Mouse (Mus musculus): ENCODE measurements around the gene Tmtc2. TPM values are rescaled to one million over a fixed set of nuclear protein-coding genes. Genes with fewer than 3 reads are reported as not detected.

Gene Tmtc2
- total and polyA plus RNA-seq, 3 experiments, result not detected

DNA sequence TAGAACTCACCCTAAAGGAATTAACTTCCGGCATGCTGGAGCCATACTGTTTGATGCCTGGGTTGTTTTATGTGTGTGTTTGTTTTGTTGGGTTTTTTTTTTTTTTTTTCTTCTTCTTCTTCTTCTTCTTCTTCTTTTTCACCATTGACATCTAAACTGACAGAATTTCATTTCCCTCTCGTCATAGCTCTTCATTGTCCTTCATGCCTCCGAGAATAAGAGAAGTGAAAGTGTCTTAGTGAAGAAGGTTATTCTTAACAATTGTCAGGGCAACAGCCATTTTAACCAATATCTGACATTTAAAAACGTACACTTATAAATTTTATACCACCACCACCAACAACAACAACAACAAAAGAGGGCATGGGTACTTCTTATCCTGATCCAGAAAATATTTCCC is 83.5 kb downstream of the Tmtc2 start:
- in situ Hi-C loops (cut with MboI; ENCODE audit: low pct_ligation_motif_present, low pct_unique_long_range_greater_than_20kb, low sequenced_read_pairs), result no loop called here
- Histone ChIP-seq H3K36me3 (replicated peaks in 1 of 2; ENCODE audit: control insufficient read depth in 1 of 2, insufficient read depth in 1 of 2, low read length in 1 of 2) (no peaks in the 10 kb centered on the region), H3K4me2 (ENCODE audit: insufficient read depth, low read depth, poor library complexity, severe bottlenecking) (no peak overlapping the region), H3K27ac (ENCODE audit: insufficient read depth, low read depth) (no peak overlapping the region), H3K4me3 (replicated peaks in 1 of 3; ENCODE audit: low read depth in 2 of 3, low read length in 2 of 3, poor library complexity in 1 of 3) (no peak overlapping the region), H3K9me3 (replicated peaks; ENCODE audit: low read length) (peaks cover 49% of the 10 kb centered on the region), H3K79me2 (replicated peaks; ENCODE audit: control insufficient read depth, extremely low read depth, insufficient read depth, poor library complexity, severe bottlenecking) (no peaks in the 10 kb centered on the region), H3K4me1 (ENCODE audit: control insufficient read depth in 1 of 2, insufficient read depth in 2 of 2) (no peaks in the 10 kb centered on the region), H3K27me3 (replicated peaks) (no peaks in the 10 kb centered on the region), H3K9ac (ENCODE audit: insufficient read depth, low read depth) (no peak overlapping the region)
- no peak for TF ChIP-seq MYC (IDR thresholded peaks at IDR 0.05; ENCODE audit: low read depth, low read length)
- no peak for TF ChIP-seq USF1 (IDR thresholded peaks at IDR 0.05; ENCODE audit: low read depth, low read length)
- no peak for TF ChIP-seq ZC3H11A (IDR thresholded peaks at IDR 0.05; ENCODE audit: low read depth, low read length)
- no peak for TF ChIP-seq ZNF384 (IDR thresholded peaks at IDR 0.05; ENCODE audit: low read depth, low read length)
- no peak for TF ChIP-seq CHD1 (IDR thresholded peaks at IDR 0.05; ENCODE audit: low read depth, low read length)
- TF ChIP-seq MAFK (IDR thresholded peaks at IDR 0.05; ENCODE audit: insufficient replicate concordance, low read length), result no peak
- no peak for TF ChIP-seq BHLHE40 (IDR thresholded peaks at IDR 0.05; ENCODE audit: low read depth, low read length)
- no peak for TF ChIP-seq USF2 (conservative IDR thresholded peaks at IDR 0.05; ENCODE audit: low read depth, low read length)
- TF ChIP-seq MAX (IDR thresholded peaks at IDR 0.05; ENCODE audit: low read length), result no peak
- TF ChIP-seq MAZ (IDR thresholded peaks at IDR 0.05; ENCODE audit: low read depth, low read length), result no peak
- no peak for TF ChIP-seq IRF4 (IDR thresholded peaks at IDR 0.05; ENCODE audit: low read depth, low read length)
- no peak for TF ChIP-seq CHD2 (IDR thresholded peaks at IDR 0.05; ENCODE audit: low read length)
- TF ChIP-seq ELF1 (IDR thresholded peaks at IDR 0.05; ENCODE audit: low read depth, low read length), result no peak
- dilution Hi-C loops (cut with MboI; ENCODE audit: extremely low pct_ligation_motif_present, extremely low pct_unique_long_range_greater_than_20kb, low sequenced_read_pairs), result no loop called here
- no peak for DNase-seq (ENCODE audit: extremely low read depth)

DNA sequence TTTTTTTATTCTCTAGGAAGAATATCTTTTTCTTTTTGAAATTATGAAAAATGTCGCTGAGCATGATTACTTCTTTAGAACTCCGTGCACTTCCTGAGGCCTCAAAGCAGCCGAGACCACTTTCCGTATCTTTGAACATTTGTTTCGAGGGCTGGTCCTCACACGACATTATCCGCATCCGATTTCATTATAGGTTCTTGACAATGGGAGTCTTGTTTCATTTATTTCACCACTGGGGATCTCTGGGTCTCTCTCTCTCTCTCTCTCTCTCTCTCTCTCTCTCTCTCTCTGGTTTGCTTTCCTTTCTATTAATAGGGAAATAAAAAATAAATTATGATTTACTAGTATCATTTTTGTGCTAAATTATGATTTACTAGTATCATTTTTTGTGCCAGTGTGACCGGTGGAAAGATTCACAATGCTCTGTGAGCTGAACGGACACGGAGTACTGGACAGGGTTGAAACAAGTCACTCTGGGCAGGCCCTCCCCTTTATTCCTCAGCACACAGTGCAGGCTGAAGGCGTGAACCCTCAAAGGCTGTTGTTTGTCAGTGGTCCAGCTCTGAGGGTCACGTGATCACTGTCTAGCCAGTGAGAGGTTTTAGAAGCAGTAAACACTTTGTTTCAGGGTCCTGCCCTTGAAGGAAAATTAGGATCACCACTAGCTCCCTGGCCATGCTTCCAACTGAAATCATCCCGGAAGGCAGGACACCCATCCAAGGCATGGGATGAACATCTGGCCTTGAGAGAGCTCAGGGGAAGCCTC is 84.1 kb downstream of the Tmtc2 start:
- Histone ChIP-seq H3K27ac (ENCODE audit: insufficient read depth, low read depth) (no peak overlapping the region), H3K4me2 (ENCODE audit: insufficient read depth, low read depth, poor library complexity, severe bottlenecking) (no peak overlapping the region)
- in situ Hi-C loops (cut with MboI; ENCODE audit: low pct_ligation_motif_present, low pct_unique_long_range_greater_than_20kb, low sequenced_read_pairs), result no loop called here

More for the DNA sequence above, 84.1 kb downstream of the Tmtc2 start:
- no peak for TF ChIP-seq GABPA (IDR thresholded peaks at IDR 0.05; ENCODE audit: insufficient replicate concordance, low read depth, low read length)
- TF ChIP-seq MAZ (IDR thresholded peaks at IDR 0.05; ENCODE audit: low read depth, low read length), result no peak
- TF ChIP-seq SIN3A (IDR thresholded peaks at IDR 0.05; ENCODE audit: low read length), result no peak
- no peak for TF ChIP-seq ZKSCAN1 (IDR thresholded peaks at IDR 0.05; ENCODE audit: borderline replicate concordance, low read depth, low read length)
- no peak for TF ChIP-seq MAFK (IDR thresholded peaks at IDR 0.05; ENCODE audit: insufficient replicate concordance, low read length)
- no peak for TF ChIP-seq ZNF384 (IDR thresholded peaks at IDR 0.05; ENCODE audit: low read depth, low read length)
- no peak for TF ChIP-seq CHD1 (IDR thresholded peaks at IDR 0.05; ENCODE audit: low read depth, low read length)
- no peak for TF ChIP-seq NELFE (IDR thresholded peaks at IDR 0.05; ENCODE audit: low read depth, low read length)
- no peak for TF ChIP-seq USF2 (conservative IDR thresholded peaks at IDR 0.05; ENCODE audit: low read depth, low read length)
- no peaks in the 10 kb centered on the region for H3K36me3 ChIP-seq (replicated peaks in 1 of 2; ENCODE audit: control insufficient read depth in 1 of 2, insufficient read depth in 1 of 2, low read length in 1 of 2)
- H3K9ac ChIP-seq (ENCODE audit: insufficient read depth, low read depth), result no peak overlapping the region
- H3K9me3 ChIP-seq (replicated peaks; ENCODE audit: low read length), result peaks cover 44% of the 10 kb centered on the region
- H3K79me2 ChIP-seq (replicated peaks; ENCODE audit: control insufficient read depth, extremely low read depth, insufficient read depth, poor library complexity, severe bottlenecking), result no peaks in the 10 kb centered on the region
- no peaks in the 10 kb centered on the region for H3K4me1 ChIP-seq (ENCODE audit: control insufficient read depth in 1 of 2, insufficient read depth in 2 of 2)
- dilution Hi-C loops (cut with MboI; ENCODE audit: extremely low pct_ligation_motif_present, extremely low pct_unique_long_range_greater_than_20kb, low sequenced_read_pairs), result no loop called here
- H3K27me3 ChIP-seq (replicated peaks), result no peaks in the 10 kb centered on the region
- DNase-seq (ENCODE audit: extremely low read depth), result no peak
- H3K4me3 ChIP-seq (replicated peaks in 1 of 3; ENCODE audit: low read depth in 2 of 3, low read length in 2 of 3, poor library complexity in 1 of 3), result no peak overlapping the region

Measured in CH12.LX (cell line).